Mouse (Mus musculus) brain, embryonic 14.5 days (tissue): ENCODE data around the gene Scn9a. TPM values are rescaled to one million over a fixed set of nuclear protein-coding genes. Genes with fewer than 3 reads are reported as not detected.

Experiments used
- DNase-seq: peaks from one replicate; pipeline ENCODE4 v3.0.0-alpha.2; 2011; ENCODE audit warnings: low read depth
- CTCF ChIP-seq: fragments of 200-500 bp; IDR thresholded peaks from 2 replicates; pipeline ENCODE4 v1.5.1; 2012; ENCODE audit warnings: inconsistent platforms, mild to moderate bottlenecking, moderate library complexity, borderline replicate concordance; ENCODE audit not compliant: insufficient read depth, insufficient read length; ENCODE audit errors: extremely low read depth
- POLR2A ChIP-seq: fragments of 200-500 bp; IDR thresholded peaks from 2 replicates; pipeline ENCODE4 v1.6.1; 2012; ENCODE audit warnings: mild to moderate bottlenecking, inconsistent platforms, borderline replicate concordance; ENCODE audit not compliant: poor library complexity, insufficient read depth, insufficient read length, severe bottlenecking; ENCODE audit errors: extremely low read depth
- polyA plus RNA-seq: library from polyadenylated mRNA; depleted of rRNA; stranded (reverse); fragments of >200 nt; gene quantifications from 2 replicates; pipeline ENCODE4 v1.2.3, GENCODE M21; 2012

Scn9a gene
- polyA plus RNA-seq, 1 experiment = 11.0 TPM

DNA sequence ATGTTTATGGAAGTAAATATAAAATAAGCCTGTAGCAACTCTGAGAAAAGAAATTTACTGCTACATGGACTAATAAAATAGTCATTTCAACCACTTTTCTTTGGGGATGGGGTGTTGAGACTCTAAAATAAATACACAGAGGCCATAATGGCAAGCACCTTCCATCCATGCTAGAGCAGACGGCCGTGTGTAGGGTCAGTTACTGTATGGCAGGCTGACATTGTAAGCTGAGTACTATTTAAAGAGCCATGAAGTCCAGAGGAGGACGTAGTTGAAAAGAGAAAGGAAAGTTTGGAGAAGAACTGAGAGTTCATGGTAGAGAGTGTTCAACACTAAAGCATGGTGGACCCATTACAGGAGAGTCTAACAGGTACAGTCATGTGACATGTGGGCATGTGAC lies 86.5 kb downstream of the Scn9a start:
- no peak for DNase-seq
- TF ChIP-seq POLR2A = no peak
- no peak for TF ChIP-seq CTCF

DNA sequence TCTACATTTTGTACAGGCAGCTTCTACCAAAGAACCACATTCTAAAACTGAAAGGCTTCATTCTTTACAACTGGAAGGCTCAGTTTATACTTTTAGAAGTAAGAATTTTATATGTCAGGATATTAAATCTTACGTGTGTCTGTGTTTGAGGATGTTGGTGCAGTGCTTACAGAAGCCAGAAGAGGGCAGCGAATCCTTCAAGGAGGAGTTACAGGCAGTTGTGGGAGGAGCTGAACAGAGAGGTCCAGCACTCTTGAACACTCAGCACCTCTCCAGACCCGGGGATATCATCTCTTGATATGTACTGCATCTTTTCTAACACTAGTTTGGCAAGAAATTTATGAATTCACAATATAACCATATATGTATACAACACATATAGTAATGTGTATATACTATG lies 114.8 kb downstream of the Scn9a start:
- TF ChIP-seq POLR2A = no peak
- TF ChIP-seq CTCF = peak; percentile 8; the same call in 1 of the 2 replicates
- DNase-seq = peak; percentile 11

DNA sequence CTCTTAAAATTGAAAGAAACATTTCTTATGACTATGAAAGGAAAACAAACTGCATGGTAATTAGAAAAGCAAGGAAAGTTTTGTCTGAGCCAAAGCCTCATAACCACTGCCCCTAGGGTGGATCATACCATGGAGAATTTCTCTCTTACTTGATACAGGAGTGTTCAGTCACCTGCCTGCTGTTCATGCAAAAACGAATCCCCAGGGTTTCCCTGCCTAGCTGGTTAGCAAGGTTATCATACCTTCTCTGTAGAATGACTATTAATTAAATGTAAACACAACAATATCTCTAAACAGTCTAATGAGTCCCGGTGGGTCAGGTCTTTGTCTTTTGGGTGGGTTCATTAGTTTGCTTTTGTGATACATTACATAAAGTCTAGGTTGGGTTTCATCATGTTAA lies 123.3 kb downstream of the Scn9a start:
- DNase-seq = no peak
- TF ChIP-seq POLR2A (no peak), CTCF (no peak)

- no peak for DNase-seq
- TF ChIP-seq CTCF = no peak
- no peak for TF ChIP-seq POLR2A
Measured at GRCm38 (mm10) chr2:66508032-66508431, 126.7 kb downstream of the Scn9a start.

GRCm38 (mm10) chr2:66507616-66508015 lies 127.1 kb downstream of the Scn9a start:
- no peak for DNase-seq
- TF ChIP-seq POLR2A (no peak), CTCF (no peak)

DNA sequence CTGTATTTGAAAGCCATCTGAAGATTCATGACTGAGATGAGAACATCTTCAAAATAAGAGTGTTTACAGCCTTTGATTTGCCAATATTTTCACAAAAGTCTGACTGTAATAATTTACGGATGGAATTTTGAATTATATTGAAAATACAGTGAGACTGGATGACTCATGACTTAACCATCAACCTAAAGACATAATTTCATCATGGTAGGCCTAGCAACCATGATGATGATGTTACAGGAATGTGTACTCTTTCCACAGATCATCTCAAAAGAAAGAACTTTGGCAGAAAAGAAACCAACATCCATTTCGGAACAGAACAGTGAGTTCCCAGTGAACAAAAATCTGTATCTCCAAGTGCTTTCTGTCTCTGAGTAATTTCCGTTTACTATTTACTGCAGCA lies 132.6 kb downstream of the Scn9a start:
- DNase-seq = no peak
- no peak for TF ChIP-seq POLR2A
- no peak for TF ChIP-seq CTCF

GRCm38 (mm10) chr2:66494556-66494955 lies 140.2 kb downstream of the Scn9a start:
- TF ChIP-seq POLR2A (no peak), CTCF (no peak)
- peak; percentile 55 for DNase-seq

GRCm38 (mm10) chr2:66478395-66478794 lies 156.4 kb downstream of the Scn9a start:
- no peak for DNase-seq
- no peak for TF ChIP-seq CTCF
- no peak for TF ChIP-seq POLR2A

DNA sequence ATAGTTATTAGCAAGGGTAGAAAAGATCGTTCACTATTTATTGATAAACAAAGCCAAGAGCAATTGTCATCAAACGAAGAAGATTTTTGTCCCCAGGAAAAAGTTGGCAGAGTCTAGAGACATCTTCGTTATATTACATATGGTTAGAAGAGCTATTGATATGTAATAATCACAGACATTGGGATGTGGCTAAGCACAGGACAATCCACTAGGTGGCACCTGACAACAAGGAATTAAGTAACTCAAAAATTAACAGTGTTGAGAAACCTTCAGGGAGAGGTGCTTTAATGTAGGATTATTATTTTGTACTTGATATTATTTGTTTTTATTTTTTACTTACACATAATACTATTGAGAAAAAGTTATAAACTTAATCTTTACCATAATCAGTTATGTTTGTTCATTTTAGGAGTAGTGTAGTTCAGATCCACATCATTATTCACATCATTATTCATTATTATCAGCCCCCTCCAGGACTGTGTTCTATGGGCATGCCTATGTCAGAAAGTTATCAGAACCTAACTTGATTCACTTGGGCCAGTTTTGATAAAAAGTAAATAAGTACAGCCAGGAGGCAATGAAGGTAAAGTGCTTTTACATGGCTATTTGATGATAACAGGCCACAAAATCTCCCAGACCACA lies 161.5 kb downstream of the Scn9a start:
- peak; percentile 81 for DNase-seq
- TF ChIP-seq POLR2A = no peak
- peak; percentile 32; the same call in 1 of the 2 replicates for TF ChIP-seq CTCF

GRCm38 (mm10) chr2:66465484-66465883 lies 169.3 kb downstream of the Scn9a start:
- no peak for DNase-seq
- TF ChIP-seq CTCF (no peak), POLR2A (no peak)

DNA sequence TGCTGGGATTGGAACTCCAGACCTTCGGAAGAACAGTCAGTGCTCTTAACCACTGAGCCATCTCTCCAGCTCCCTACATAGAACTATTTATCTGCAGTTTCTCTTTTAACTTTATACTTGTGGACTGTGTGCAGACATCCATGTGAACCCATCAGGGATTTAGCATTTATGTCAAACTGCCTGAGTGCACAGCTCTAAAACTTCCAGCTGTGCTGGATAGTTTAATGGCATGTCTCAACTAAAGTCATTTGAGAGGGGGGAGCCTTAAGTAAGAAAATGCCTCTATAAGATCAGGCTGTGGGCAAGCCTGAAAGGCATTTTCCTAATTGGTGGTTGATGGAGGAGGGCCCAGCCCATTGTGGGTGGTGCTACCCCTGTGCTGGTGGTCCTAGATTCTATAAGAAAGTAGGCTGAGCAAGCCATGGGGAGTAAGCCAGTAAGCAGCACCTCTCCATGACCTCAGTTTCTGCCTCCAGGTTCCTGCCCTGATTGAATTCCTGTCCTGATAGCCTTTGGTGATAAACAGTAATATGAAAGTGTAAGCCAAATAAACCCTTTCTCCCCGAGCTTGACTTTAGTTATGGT lies 169.8 kb downstream of the Scn9a start:
- TF ChIP-seq POLR2A (no peak), CTCF (no peak)

GRCm38 (mm10) chr2:66463916-66464315 lies 170.8 kb downstream of the Scn9a start:
- TF ChIP-seq CTCF (no peak), POLR2A (no peak)
- DNase-seq = no peak

More for the DNA sequence above, 169.8 kb downstream of the Scn9a start:
- DNase-seq = no peak

GRCm38 (mm10) chr2:66462458-66462857 lies 172.3 kb downstream of the Scn9a start:
- DNase-seq = peak; percentile 26
- TF ChIP-seq CTCF (no peak), POLR2A (no peak)

- DNase-seq = peak; percentile 47
- no peak for TF ChIP-seq CTCF
- TF ChIP-seq POLR2A = no peak
Measured at GRCm38 (mm10) chr2:66440711-66441110, 194.1 kb downstream of the Scn9a start, which contains the start of gene Scn1a. Gene Scn1a (minus strand): TSS chr2:66440840.
